Mouse (Mus musculus) c-Kit-positive CD71-positive TER-119-negative erythroid progenitor cells, embryonic 14.5 days (primary cell): Measurements from ENCODE around the gene D7Ertd443e.

Experiments
- DNase-seq: peaks from one replicate; pipeline ENCODE4 v3.0.0-alpha.2; 2013; ENCODE audit warnings: low read depth

D7Ertd443e gene

DNA sequence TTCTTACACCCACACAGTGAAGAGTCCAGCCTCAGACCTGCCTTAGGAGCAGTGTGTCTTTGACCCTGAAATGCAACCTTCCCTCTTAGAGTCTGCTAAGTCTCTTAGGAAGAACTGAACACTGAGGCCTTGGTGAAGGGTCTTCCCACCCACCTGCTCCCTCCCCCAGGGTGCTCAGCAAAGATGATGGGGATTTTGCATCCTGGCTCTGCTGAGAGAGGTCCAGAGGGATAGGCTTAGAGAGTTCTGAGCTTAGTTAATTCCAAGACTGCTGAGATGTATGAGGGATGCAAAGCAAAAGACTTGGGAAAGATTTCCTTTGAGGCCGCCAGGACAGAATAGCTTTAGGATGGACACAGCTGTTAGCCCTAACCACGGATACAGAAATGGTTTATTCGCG is 158.4 kb downstream of the D7Ertd443e start:
- no peak for DNase-seq

- DNase-seq = no peak
Observed at GRCm38 (mm10) chr7:134226231-134226630, 159.2 kb downstream of the D7Ertd443e start.

DNA sequence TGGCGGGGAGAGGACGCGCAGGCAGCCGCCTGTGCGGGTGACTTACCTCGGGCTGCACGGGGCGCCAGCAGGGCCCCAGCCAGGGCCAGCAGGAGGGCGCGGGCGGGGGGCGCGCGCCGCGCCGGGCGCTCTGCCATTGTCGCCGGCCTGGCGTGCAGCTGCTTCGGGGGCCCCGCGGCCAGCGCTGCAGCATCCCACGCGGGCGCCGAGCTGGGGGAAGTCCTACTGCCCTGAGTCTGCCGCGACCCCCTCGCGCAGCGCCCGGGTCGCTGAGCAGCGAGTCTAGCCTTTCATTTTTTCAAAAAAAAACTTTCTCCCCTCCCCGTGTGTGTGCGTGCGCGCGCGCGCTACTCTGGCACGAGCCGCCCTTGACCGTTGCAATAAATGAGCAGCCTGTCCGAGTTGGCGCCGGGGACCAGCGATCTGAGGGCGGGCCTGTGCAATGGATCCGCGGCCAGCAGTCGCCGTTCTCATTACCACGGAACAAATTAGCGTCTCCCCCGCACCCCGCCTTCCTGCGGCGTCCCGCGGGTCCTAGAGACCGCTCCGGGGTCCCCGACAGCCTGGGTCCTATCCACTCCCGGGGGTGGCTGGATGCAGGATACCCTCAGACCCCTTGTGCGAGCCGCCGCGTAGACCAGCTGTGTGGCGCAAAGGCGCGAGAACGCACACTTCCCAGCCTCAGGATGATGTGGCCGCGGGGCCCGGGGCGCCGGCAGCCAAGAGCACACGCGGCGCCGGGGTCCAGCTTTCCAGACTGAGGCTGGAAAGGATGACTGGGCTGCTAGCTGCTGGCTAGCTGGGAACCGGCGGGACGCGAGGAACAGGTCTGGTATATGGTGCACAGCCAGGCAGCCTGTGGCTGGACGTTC is 160.5 kb downstream of the D7Ertd443e start:
- no peak for DNase-seq

DNA sequence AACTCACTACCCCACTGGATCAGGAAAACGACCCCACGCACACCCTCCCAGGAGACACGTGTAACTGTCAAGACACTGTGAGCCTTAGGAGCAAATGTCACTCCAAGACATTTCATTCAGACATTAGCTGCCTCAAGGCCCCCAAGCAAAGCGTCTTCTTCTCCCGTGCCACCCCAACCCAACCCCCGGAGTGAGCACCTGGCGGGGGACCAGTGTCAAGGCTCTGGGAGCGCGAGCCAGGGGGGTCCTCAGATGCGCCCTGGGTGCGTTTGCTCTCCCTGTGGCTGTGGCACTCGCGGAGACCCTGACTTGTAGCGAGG is 161.1 kb downstream of the D7Ertd443e start:
- no peak for DNase-seq

GRCm38 (mm10) chr7:134223444-134224161 is 161.9 kb downstream of the D7Ertd443e start:
- peak; percentile 28 for DNase-seq
